Mouse (Mus musculus): Measurements from ENCODE around the gene Trpm1. TPM values are rescaled to one million over a fixed set of nuclear protein-coding genes. Genes with fewer than 3 reads are reported as not detected.

Gene Trpm1
- total RNA-seq, 2 experiments from 2014 or later = 0.44 to 1.4 TPM

DNA sequence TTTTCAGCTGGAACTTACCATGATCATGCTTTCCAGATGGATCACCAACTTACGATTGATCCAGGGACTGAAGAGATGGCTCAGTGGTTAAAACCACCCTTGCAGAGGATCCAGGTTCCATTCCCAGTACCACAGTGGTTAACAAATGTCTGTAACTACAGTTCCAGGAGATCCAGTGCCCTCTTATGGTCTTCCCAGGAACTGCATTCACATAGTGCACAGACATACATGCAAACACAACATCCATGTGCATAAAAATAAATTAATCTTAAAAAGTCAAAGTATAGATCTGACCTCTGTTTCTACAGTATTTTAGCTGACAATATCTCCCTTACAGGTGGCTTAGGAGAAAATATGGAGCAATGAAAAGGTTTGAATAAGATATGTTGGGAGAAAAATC, 77.4 kb downstream of the Trpm1 start:
- DNase-seq (ENCODE audit: low spot score in 2 of 2) = no peak

DNA sequence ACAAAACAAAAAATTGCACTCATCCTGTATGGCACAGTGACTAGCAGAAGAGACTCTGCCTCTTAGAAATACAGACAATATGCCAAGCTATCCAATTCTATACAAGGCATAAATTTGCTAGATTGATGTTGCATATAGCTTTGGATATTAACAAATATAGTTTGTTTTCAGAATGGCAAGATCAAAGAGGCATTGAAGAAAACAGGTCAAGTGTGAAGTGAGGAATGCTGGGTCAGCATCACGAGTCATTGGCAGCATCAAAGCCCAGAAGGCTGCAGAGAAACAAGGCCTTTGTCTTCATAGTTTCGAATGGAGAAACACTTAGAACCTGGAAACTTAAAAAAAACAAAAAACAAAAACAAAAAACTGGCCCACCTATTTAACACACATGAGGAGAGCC, 78.4 kb downstream of the Trpm1 start:
- no peak for DNase-seq (ENCODE audit: low spot score in 2 of 2)

DNA sequence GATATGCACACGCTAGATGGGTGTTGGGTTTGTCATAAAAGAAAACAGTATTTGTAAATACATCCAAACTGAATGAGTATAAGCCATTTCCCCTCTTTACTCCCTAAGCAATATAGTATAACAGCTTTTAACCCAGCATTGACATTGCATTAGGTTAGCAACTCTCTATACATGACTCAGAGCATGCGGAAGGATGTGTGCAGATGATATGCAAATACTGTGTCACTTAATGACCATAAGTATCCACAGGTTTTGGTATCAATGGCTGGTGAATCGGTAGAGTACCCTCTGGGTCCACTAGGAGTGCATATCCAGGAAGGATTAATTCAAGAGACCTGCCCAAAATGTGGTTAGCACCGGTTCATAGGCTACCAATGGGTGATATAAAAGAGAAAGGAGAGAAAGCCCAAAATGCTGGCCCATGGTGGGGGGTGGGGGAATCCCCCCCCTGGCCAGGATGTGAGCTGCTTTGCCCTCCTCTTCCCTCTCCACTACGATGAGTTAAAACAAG, 80.7 kb downstream of the Trpm1 start:
- no peak for DNase-seq (ENCODE audit: low spot score in 2 of 2)

DNA sequence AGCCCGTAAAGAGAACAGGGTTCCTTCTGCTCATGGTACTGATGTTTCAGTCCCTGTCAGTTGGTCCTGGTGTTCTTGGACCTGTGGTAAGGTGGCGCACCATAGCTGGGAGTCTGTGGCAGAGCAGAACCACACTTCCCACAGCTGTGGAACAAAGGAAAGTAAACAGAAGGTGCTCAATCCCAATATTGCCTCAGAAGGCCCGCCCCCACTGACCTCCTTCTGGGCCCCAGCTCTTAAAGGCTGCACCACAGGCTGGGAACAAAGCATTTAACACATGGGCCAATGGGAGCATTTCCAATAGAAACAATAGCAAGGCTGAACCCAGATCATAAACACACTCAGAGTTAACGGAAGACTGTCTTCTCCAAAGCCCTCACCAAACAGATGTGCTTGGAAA, 82.9 kb downstream of the Trpm1 start:
- DNase-seq (ENCODE audit: low spot score in 2 of 2) = no peak

DNA sequence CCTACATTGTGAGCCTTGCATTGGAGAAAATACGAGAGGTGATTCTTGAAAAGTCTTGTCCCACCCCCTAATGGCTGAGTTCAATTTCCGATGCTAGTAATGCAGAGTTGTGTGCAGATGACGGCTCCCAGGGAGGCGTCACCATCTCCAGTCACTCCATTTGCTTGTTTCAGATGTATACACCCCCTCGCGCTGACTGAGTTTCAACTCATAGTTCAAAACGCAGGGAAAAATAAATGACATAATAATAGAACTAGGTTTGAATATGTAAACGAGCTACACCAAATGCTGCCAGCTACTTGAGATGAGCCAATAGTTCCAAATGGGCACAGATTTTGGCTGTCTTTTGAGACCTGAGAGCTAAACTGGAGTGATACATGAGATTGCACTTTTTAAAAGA, 84.1 kb downstream of the Trpm1 start:
- no peak for DNase-seq (ENCODE audit: low spot score in 2 of 2)

DNA sequence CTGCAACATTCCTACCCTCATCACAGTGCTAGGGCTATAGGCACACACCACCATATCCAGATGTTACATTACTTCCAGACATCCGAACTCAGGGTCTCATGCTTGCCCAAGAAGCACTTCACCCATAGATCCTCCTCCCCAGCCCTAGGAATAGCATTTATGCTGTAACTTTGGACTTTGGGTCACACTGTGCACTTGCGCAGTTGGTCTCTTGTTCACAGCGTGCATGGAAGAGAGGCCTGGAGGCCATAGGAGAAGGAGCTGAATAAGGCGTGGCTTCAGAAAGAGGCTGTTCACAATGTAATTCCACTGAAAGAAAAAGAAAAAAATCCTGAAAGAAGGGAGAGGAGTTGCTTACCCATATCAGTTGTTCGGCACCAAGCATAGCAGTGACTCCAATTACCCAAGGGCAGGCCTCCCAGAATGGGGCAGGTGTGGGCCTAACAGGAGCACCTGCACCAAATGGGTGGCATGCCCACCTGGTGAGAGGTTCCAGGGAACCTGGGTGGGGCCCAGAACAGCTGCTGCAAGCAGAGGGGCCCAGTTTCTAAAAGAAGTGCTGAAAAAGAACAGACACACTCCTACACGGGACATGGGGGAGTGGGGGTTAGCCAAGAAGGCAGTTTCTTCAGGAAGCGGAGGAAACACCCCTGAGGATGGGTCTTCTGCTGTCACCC, 84.9 kb downstream of the Trpm1 start:
- no peak for DNase-seq (ENCODE audit: low spot score in 2 of 2)

DNA sequence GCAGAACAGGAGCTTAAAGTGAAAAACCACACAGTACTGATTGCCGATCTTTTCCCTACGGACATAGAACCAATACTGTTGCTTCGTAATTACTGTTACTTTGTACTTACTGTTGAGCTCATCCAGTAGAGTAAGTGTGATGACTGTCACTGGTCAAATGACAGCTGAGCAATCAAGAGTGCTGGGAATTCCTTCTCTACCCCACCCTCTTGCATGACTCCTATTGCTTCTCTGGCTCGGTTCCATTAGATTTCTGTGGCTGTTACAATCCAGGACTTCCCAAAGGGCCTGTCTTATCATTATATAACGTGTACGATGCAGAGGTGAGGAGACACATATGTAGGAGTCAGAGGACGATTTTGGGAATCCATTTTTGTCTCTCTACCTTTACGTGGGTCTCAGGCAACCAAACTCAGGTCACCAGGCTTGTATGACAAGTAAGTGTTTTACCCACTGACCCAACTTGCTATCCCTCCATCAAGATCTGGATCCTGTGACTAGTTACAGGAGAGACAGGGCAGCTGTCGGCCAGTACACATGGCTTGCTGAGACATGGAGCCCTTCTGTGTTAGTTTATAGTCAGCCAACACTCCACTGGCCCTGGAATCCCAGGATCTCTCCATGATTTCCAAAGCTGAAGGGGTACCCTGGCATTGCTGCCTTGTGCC, 85.6 kb downstream of the Trpm1 start:
- DNase-seq (ENCODE audit: low spot score in 2 of 2) = no peak

DNA sequence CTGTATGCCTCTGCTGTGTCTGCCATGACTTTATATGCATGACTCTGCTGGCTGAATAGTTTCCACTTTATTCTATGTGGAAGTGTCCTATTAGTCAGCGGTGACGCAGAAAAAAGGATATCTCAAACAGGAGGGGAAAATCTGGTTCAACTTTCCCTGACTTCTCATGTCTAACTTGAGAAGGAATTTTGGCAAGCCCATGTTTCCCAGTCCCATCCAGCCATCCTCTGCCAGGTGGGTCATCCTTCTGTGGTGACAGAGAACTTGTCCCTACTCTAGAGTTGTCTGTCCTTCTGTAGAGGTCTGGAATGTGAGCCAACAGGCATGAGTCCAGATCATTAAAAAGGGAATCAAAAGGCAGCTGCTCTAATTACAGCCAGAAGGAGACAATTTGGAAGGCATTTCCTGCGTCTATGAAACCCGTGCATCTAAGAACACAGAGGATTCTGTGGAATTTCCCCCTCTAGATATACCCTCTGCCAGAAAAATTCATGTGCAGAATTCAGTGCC, 86.2 kb downstream of the Trpm1 start:
- DNase-seq (ENCODE audit: low spot score in 2 of 2) = no peak

DNA sequence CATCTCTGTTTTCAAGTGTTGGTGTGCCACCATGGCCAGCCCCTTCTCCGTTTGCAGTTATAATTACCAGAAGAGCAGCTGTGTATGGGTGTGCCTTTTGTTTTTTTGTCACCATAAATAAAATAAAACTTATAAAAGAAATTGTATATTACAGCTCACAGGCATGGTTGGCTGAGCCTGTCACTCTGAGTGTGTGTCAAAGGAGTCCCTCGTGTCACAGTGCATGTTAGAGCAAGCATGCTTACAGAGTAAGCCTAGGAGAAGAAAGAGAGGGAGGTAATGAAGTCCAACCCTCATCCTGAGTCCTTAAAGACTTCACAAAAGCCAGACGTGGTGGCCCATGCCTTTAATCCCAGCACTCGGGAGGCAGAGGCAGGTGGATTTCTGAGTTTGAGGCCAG, 88.8 kb downstream of the Trpm1 start:
- no peak for DNase-seq (ENCODE audit: low spot score in 2 of 2)

DNA sequence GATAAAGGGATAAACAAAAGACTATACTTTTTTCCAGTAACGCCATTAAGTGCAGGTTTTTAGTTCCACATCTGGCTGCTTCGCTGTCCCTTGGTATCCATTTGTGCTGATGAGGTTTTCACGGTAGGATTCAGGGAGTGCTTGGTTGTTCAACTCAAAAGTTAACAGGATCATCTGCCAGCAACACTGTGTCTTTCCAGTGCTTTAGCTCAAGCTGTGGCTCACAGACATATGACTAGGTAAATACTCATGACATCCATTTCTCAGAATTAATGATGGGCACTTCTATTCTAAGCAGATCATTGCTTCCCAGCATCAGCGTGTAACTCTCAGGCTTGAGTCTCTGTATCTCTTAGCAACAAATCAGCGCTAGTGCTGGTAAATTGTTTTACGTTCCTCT, 90.7 kb downstream of the Trpm1 start:
- DNase-seq (ENCODE audit: low spot score in 2 of 2) = no peak

DNA sequence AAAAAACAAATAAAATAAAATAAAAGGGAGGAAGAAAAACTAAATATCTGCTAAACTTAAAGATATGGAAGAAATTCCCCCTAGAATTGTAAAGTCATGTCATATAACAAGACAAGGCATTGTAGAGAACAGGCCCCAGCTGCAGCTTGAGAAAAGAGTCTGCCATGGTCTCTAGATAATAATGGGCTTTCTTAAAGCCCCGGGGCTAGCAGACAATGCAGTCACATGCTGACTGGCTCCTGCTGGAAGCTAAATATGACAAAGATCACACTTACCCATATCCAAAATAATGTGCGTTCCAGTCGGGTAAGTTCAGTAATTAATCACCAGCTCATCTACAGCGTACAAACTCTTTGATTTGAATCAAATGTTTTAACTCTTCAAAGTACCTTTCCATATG, 93.1 kb downstream of the Trpm1 start:
- no peak for DNase-seq (ENCODE audit: low spot score in 2 of 2)

DNA sequence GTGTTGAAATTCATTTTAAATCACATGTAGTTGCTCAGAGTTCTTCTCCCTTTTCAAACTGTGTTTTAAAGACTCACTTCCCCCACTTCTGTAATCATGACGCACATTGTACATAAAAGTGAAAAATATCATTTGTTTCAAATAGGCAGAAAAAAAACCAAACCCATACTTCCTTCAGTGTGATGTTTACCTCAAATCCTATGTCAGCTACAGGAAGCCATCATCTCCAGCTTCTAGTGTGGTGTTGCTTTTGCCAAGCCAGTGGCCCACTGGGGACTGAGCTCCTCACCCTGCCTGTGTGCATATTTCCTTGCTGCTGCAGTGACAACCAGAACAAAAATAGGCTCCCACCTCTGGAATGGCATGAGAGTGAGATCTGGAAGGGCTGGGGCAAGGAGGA, 94.7 kb downstream of the Trpm1 start:
- DNase-seq (ENCODE audit: low spot score in 2 of 2) = no peak

DNA sequence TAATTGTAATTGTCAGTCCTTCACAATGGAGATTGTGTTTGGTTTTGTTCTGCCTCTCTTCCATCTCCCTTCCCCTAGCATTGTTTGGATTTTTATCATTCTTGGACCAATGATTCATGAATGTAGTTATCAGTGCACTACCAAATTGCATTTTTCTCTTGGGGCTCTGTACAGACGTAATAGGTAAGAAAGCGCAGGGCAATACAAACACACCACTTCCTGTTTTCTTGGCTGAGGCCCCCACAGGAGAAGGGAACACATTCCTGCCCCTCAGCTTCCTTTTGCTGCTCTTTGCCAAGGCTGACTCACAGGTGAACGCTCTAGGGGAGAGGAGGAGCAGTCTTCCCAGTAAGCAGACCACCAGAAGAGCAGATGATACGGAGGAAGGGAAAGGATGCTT, 96.1 kb downstream of the Trpm1 start:
- DNase-seq (ENCODE audit: low spot score in 2 of 2) = no peak

DNA sequence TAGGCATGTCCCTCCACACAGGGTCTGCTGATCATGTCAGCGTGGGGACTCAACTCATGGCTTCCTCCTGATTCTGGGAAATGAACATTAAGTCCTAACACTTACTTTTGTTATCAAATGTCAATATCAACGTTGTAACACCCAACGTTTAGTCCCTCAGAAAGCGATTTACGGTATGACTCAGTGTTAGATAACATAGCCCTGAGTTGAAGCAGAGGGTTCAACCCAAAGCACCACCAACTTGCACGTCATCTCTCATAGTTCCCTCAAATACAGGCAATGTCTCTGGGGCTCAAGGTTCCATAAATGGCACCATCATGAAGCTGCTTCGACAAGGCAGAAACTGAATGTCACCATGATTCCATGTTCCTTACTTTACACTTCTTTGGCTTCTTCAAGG, 96.8 kb downstream of the Trpm1 start:
- DNase-seq (ENCODE audit: low spot score in 2 of 2) = no peak

DNA sequence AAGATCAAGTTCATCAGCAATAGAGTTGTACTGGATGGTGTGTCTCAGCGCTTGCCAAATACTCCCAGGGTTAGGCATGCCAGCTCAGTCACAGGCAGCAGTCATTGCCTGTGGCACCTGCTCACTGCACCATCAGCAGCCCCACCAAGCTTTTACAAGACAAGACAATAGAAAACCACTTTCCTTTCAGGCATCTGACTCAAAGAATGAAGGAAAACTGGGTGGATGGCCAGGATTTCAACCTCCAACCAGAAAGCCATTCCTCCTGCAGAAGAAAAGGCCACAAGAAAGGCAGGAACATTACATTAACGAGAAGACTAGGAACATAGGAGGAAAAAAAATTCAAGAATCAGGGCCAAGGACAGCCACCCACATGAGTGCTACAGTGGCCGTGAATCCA, 100.1 kb downstream of the Trpm1 start:
- DNase-seq (ENCODE audit: low spot score in 2 of 2) = no peak

DNA sequence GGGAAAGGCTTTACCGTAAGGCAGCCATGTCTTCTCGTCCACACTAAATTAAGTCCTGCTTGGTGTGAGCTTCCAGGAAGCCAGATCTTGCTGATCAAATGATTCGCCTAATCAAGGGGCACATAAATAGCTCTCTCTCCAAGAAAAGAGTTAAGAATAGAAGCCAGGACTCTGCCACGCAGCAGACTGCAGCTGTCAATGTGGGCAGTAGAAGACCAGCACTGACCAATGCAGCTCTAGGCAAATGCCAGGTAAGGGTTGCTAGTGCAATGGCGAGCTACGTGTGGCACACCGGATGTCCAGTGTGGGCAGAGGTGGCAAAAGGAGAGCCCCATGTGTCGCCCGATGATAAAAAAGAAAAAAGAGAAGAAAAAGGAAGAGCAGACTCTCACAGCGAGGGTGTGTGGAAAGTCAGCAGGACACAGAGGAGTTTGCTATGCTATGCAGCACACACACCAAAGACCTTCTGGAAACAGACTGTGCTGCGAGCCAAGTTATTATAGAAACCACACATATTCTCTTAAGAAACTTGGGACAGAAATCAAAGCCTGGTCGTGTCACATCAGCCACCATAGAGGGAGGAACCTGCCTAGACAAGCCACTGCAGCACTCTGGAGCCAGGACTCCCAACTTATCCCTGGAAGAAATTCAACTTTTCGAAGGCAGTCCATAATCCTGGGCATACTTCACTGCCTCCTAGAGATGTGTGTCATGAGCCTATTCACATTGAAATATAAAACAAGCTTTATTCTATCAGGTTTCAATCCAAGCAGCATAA, 112.1 kb downstream of the Trpm1 start:
- DNase-seq (ENCODE audit: low spot score in 2 of 2) = no peak

DNA sequence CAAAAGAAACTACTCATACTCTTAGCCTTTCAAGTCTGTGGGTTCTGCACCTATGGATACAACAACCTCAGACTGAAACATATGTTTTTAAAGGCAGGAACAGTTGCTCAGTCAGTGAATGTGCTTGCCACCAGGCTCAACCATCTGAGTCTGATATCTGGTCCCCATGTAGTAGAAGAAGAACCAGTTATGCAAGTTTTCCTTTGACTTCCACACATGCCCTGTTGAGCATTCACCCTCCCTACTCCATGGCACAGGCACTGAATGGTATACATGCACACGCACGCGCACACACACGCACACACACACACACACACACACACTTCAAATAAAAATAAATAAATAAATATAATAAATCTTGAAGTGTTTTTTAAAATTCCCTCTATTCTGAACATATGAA, 113.0 kb downstream of the Trpm1 start:
- DNase-seq (ENCODE audit: low spot score in 2 of 2) = no peak

DNA sequence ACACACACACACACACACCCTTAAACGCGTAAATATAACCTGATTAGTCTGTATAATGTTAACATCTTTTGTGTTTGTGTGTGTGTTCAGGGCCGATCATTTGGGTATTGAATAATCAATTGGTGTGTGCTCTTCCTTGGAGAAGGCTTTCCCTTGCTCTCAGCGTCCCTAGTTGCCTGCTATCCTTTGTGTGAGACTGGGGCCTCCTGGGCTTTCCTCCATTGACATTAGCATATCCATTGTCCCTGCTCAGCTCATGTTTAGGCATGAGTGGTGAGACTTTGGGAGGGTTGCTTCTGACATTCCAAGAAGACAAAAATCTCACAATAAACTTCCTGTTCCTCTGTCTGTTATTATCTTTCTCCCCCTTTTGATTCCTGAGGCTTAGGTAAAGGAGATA, 118.3 kb downstream of the Trpm1 start:
- DNase-seq (ENCODE audit: low spot score in 2 of 2) = no peak

DNA sequence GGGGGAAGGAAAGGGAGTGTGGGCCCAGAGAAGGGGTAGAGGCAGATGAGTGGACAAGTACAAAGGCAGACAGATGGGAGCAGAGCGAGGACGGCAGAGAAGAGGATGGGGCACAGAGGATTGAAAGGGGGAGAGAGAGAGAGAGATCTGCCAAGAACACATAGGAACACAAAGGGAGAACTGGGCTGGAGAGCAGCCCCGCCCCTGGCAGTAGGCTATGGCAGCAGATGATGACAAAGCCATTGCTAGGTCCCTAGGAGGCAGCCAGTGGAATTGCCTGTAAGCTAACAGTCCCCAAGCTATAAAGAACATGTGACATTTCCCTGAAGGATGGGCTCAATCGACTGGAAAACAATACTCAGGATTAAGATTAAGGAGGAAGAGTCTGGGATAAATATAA, 121.9 kb downstream of the Trpm1 start:
- DNase-seq (ENCODE audit: low spot score in 2 of 2) = no peak

DNA sequence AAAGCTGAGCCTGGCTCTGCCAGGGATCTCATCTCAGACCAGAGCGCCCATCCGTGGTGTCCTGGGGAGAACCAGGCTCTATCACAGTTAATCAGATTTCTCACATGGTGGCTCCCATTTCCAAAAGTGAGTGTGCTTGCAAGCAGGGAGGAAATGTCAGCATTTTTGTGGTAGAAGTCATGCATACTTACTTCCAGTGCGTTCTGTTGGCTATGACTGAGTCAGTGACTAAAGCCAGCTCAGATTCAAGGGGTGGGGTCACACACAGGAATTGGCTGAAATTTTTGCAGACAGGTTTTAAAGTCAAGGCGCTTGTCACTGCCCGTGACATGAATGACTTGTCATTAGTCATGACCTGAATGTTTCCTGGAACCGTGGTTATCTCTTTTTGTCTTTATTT, 123.3 kb downstream of the Trpm1 start:
- no peak for DNase-seq (ENCODE audit: low spot score in 2 of 2)

DNA sequence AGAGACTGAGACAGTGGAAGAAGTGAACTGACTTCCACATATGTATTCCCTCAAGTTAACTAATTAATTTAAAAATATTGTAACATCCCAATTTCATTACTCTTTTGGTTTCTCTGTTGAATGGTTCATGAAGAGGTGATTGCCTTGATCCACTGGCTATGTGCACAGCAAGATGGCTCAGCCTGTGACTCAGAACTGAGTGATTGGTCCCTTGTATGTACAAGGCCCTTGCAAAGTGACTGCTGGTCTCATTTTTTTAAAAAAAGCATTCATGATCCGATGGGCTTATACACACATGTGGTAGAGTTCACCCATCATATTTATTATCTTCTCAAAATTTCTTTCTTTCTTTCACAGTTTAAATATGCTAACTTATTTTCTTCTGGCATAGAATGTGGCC, 124.9 kb downstream of the Trpm1 start:
- no peak for DNase-seq (ENCODE audit: low spot score in 2 of 2)

DNA sequence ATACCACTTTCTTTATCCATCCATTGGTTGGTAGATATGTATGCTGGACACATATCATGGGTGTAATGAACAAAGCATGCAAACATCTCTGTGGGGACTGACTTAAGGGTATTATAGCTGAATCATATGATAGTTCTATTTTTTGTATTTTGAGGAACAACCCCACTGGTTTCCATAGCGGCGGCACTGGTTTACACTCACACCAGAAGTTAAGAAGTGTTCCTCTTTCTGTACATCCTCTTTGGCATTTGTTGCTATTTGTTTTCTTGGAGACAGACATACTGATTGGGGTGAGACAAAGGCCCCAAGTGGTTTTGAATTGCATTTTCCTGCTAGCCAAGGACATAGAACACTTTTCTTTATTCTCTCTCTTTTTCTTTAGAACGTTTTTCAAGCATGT, 125.9 kb downstream of the Trpm1 start:
- no peak for DNase-seq (ENCODE audit: low spot score in 2 of 2)
